Mouse (Mus musculus) intestine, embryonic 16.5 days (tissue): ENCODE results near the gene Rragd. TPM values are rescaled to one million over a fixed set of nuclear protein-coding genes. Genes with fewer than 3 reads are reported as not detected.

Experiments used
- ATAC-seq: fragments of 200-750 bp; cut with Nextera tagmentation; 2 replicates; pipeline ENCODE4 v1.8.0; 2017; ENCODE audit warnings: moderate TSS enrichment, moderate library complexity
- H3K27ac ChIP-seq: fragments of 300-500 bp; sonication (generic); 2 replicates; pipeline ENCODE4 v1.5.1; 2014; ENCODE audit warnings: mild to moderate bottlenecking, low read length
- H3K27me3 ChIP-seq: fragments of 300-500 bp; sonication (generic); replicated peaks from 2 replicates; pipeline ENCODE4 v1.6.1; 2014; ENCODE audit warnings: low read length, control low read depth, mixed read lengths; ENCODE audit not compliant: control insufficient read depth, insufficient read depth
- H3K36me3 ChIP-seq: fragments of 300-500 bp; sonication (generic); 2 replicates; pipeline ENCODE4 v1.6.1; 2014; ENCODE audit warnings: low read length, control low read depth; ENCODE audit not compliant: control insufficient read depth, insufficient read depth
- H3K4me1 ChIP-seq: fragments of 300-500 bp; sonication (generic); 2 replicates; pipeline ENCODE4 v1.6.1; 2014; ENCODE audit warnings: low read length, control low read depth, mixed read lengths; ENCODE audit not compliant: control insufficient read depth, insufficient read depth
- H3K4me2 ChIP-seq: fragments of 300-500 bp; sonication (generic); 2 replicates; pipeline ENCODE4 v1.6.1; 2014; ENCODE audit warnings: low read depth, low read length, control low read depth
- H3K4me3 ChIP-seq: fragments of 300-500 bp; sonication (generic); 2 replicates; pipeline ENCODE4 v1.5.1; 2014; ENCODE audit warnings: mild to moderate bottlenecking, low read length
- H3K9ac ChIP-seq: fragments of 300-500 bp; sonication (generic); 2 replicates; pipeline ENCODE4 v1.6.1; 2014; ENCODE audit warnings: low read depth, low read length
- H3K9me3 ChIP-seq: fragments of 300-500 bp; sonication (generic); 2 replicates; pipeline ENCODE4 v1.6.1; 2016; ENCODE audit warnings: low read length, control low read depth; ENCODE audit not compliant: control insufficient read depth
- WGBS: fragments of 180-500 bp; shearing (Covaris S2); extraction: QIAGEN DNeasy Blood & Tissue Kit; methylation state at CpG from one replicate; pipeline ENCODE4 v1.1.7; 2014; 5-methylcytosine and 5-hydroxymethylcytosine counted together
- polyA plus RNA-seq: library from polyadenylated mRNA; unstranded; fragments of >200 nt; fragmentation: Nextera tagmentation; extraction: Ambion mirVana; gene quantifications from 2 replicates; pipeline ENCODE4 v1.2.1, GENCODE M21; 2015

The Rragd gene
- polyA plus RNA-seq, 1 experiment from 2014 or later: 28.0 TPM

- no peaks in the 10 kb centered on the region for H3K9me3 ChIP-seq
- H3K4me3 ChIP-seq: no peak overlapping the region
- H3K27me3 ChIP-seq: no peaks in the 10 kb centered on the region
- H3K27ac ChIP-seq: no peak overlapping the region
- 78% methylated on average over 1 of the region's 1 CpGs for WGBS
- no peaks in the 10 kb centered on the region for H3K4me1 ChIP-seq
- ATAC-seq: no peak
- no peaks in the 10 kb centered on the region for H3K36me3 ChIP-seq
- no peak overlapping the region for H3K4me2 ChIP-seq
- H3K9ac ChIP-seq: no peak overlapping the region
These were observed 73.5 kb downstream of the Rragd start for GRCm38 (mm10) chr4:33056317-33056716.

- no peak overlapping the region for H3K9ac ChIP-seq
- H3K27ac ChIP-seq: no peak overlapping the region
- no peaks in the 10 kb centered on the region for H3K9me3 ChIP-seq
- H3K36me3 ChIP-seq: no peaks in the 10 kb centered on the region
- H3K27me3 ChIP-seq: no peaks in the 10 kb centered on the region
- H3K4me2 ChIP-seq: no peak overlapping the region
- H3K4me1 ChIP-seq: no peaks in the 10 kb centered on the region
- H3K4me3 ChIP-seq: no peak overlapping the region
- ATAC-seq: no peak
- WGBS: 72% methylated on average over 11 of the region's 11 CpGs
These were observed 75.3 kb downstream of the Rragd start for GRCm38 (mm10) chr4:33057890-33058687.

GRCm38 (mm10) chr4:33061158-33061557 is 78.3 kb downstream of the Rragd start:
- Histone ChIP-seq H3K4me2 (no peak overlapping the region), H3K4me1 (no peaks in the 10 kb centered on the region), H3K27ac (no peak overlapping the region), H3K4me3 (no peak overlapping the region), H3K9me3 (no peaks in the 10 kb centered on the region), H3K36me3 (no peaks in the 10 kb centered on the region), H3K9ac (no peak overlapping the region), H3K27me3 (no peaks in the 10 kb centered on the region)
- WGBS: 20% methylated on average over 7 of the region's 7 CpGs
- ATAC-seq: peak; percentile 18; the same call in 1 of the 2 replicates

GRCm38 (mm10) chr4:33062981-33063380 is 80.1 kb downstream of the Rragd start, which contains the start of gene Gabrr2:
Gene Gabrr2, plus strand, starts transcription at chr4:33062999.
- Histone ChIP-seq H3K9ac (no peak within 1 kb of the TSS), H3K4me3 (no peak within 1 kb of the TSS), H3K4me1 (no peaks in the 10 kb centered on the region), H3K9me3 (no peaks in the 10 kb centered on the region), H3K27ac (no peak within 1 kb of the TSS), H3K4me2 (no peak within 1 kb of the TSS), H3K36me3 (no peaks in the 10 kb centered on the region), H3K27me3 (no peaks in the 10 kb centered on the region)
- no peak for ATAC-seq
- 87% methylated on average over 4 of the region's 4 CpGs for WGBS

GRCm38 (mm10) chr4:33064986-33065385 is 82.1 kb downstream of the Rragd start:
- ATAC-seq: no peak
- Histone ChIP-seq H3K27me3 (no peaks in the 10 kb centered on the region), H3K4me3 (no peak overlapping the region), H3K4me2 (no peak overlapping the region), H3K4me1 (no peaks in the 10 kb centered on the region), H3K27ac (no peak overlapping the region), H3K9me3 (no peaks in the 10 kb centered on the region), H3K9ac (no peak overlapping the region), H3K36me3 (no peaks in the 10 kb centered on the region)
- WGBS: 81% methylated on average over 6 of the region's 6 CpGs

- Histone ChIP-seq H3K9me3 (no peaks in the 10 kb centered on the region), H3K4me2 (peak overlapping the region; percentile 13; the same call in 1 of the 2 replicates), H3K27ac (no peak overlapping the region), H3K9ac (no peak overlapping the region), H3K4me1 (no peaks in the 10 kb centered on the region), H3K27me3 (no peaks in the 10 kb centered on the region), H3K36me3 (no peaks in the 10 kb centered on the region), H3K4me3 (no peak overlapping the region; the same call in 1 of the 2 replicates)
- ATAC-seq: no peak
- 36% methylated on average over 14 of the region's 14 CpGs for WGBS
These were observed 83.6 kb downstream of the Rragd start for GRCm38 (mm10) chr4:33066223-33066960.

GRCm38 (mm10) chr4:33067331-33067730 is 84.5 kb downstream of the Rragd start:
- ATAC-seq: no peak
- no peak overlapping the region for H3K4me3 ChIP-seq
- H3K27ac ChIP-seq: no peak overlapping the region
- H3K4me1 ChIP-seq: no peaks in the 10 kb centered on the region
- H3K36me3 ChIP-seq: no peaks in the 10 kb centered on the region
- 93% methylated on average over 3 of the region's 3 CpGs for WGBS
- no peak overlapping the region for H3K4me2 ChIP-seq
- no peaks in the 10 kb centered on the region for H3K9me3 ChIP-seq
- no peak overlapping the region for H3K9ac ChIP-seq
- no peaks in the 10 kb centered on the region for H3K27me3 ChIP-seq

- no peak overlapping the region for H3K9ac ChIP-seq
- no peaks in the 10 kb centered on the region for H3K27me3 ChIP-seq
- H3K4me1 ChIP-seq: no peaks in the 10 kb centered on the region
- H3K9me3 ChIP-seq: no peaks in the 10 kb centered on the region
- H3K36me3 ChIP-seq: no peaks in the 10 kb centered on the region
- 90% methylated on average over 6 of the region's 6 CpGs for WGBS
- ATAC-seq: no peak
- no peak overlapping the region for H3K4me2 ChIP-seq
- no peak overlapping the region for H3K27ac ChIP-seq
- H3K4me3 ChIP-seq: no peak overlapping the region
These were observed 85.0 kb downstream of the Rragd start for GRCm38 (mm10) chr4:33067826-33068225.

- no peak overlapping the region for H3K4me3 ChIP-seq
- H3K36me3 ChIP-seq: no peaks in the 10 kb centered on the region
- H3K27me3 ChIP-seq: no peaks in the 10 kb centered on the region
- no peak overlapping the region for H3K9ac ChIP-seq
- no peak overlapping the region for H3K4me2 ChIP-seq
- no peaks in the 10 kb centered on the region for H3K4me1 ChIP-seq
- H3K9me3 ChIP-seq: no peaks in the 10 kb centered on the region
- no peak overlapping the region for H3K27ac ChIP-seq
- ATAC-seq: no peak
- WGBS: 70% methylated on average over 6 of the region's 6 CpGs
These were observed 86.1 kb downstream of the Rragd start for GRCm38 (mm10) chr4:33068894-33069293.
